Mouse (Mus musculus): ENCODE measurements around the gene Prpf38b. TPM values are rescaled to one million over a fixed set of nuclear protein-coding genes. Genes with fewer than 3 reads are reported as not detected.
"Not testable (repeated sequence)": the region's sequence is repeated elsewhere in the genome, so short reads cannot be mapped to it uniquely, and the experiment has no call there.

Prpf38b gene
- total RNA-seq, 2 experiments from 2014 or later, result 39.6 to 43.8 TPM

GRCm38 (mm10) chr3:108870631-108871030 is 40.9 kb downstream of the Prpf38b start:
- intact Hi-C loops (cut with DNase I), result no loop called here

GRCm38 (mm10) chr3:108867449-108867848 is 44.1 kb downstream of the Prpf38b start:
- no peak for DNase-seq (ENCODE audit: low spot score in 2 of 2)
- intact Hi-C loops (cut with DNase I), result no loop called here

More at GRCm38 (mm10) chr3:108870631-108871030, 40.9 kb downstream of the Prpf38b start:
- DNase-seq (ENCODE audit: low spot score in 2 of 2), result no peak

- intact Hi-C loops (cut with DNase I), result no loop called here
- no peak for DNase-seq (ENCODE audit: low spot score in 2 of 2)
These were observed 45.9 kb downstream of the Prpf38b start for GRCm38 (mm10) chr3:108865676-108866075.

GRCm38 (mm10) chr3:108865129-108865528 is 46.4 kb downstream of the Prpf38b start:
- DNase-seq (ENCODE audit: low spot score in 2 of 2), result no peak
- intact Hi-C loops (cut with DNase I), result no loop called here

GRCm38 (mm10) chr3:108863091-108863490 is 48.4 kb downstream of the Prpf38b start:
- no peak for DNase-seq (ENCODE audit: low spot score in 2 of 2)
- intact Hi-C loops (cut with DNase I), result no loop called here

GRCm38 (mm10) chr3:108862282-108862681 is 49.2 kb downstream of the Prpf38b start:
- DNase-seq (ENCODE audit: low spot score in 2 of 2); intact Hi-C loops (cut with DNase I): not testable (repeated sequence)

- DNase-seq (ENCODE audit: low spot score in 2 of 2), result no peak
- intact Hi-C loops (cut with DNase I), result no loop called here
These were observed 50.7 kb downstream of the Prpf38b start for GRCm38 (mm10) chr3:108860786-108861185.

GRCm38 (mm10) chr3:108858231-108858770 is 53.2 kb downstream of the Prpf38b start:
- intact Hi-C loops (cut with DNase I), result loop anchor here (5.0 kb wide), 2 partner anchors 54 to 204 kb away; partner anchors contain the start of gene Prpf38b
- DNase-seq (ENCODE audit: low spot score in 2 of 2), result peak in 1 of 2 experiments; percentile 45

- no peak for DNase-seq (ENCODE audit: low spot score in 2 of 2)
- intact Hi-C loops (cut with DNase I), result loop anchor here (2.0 to 5.0 kb wide), 3 partner anchors 23 to 205 kb away; partner anchors contain the start of gene Prpf38b
These were observed 53.8 kb downstream of the Prpf38b start for GRCm38 (mm10) chr3:108857714-108858113.

GRCm38 (mm10) chr3:108857124-108857470 is 54.4 kb downstream of the Prpf38b start:
- intact Hi-C loops (cut with DNase I), result loop anchor here (2.0 to 5.0 kb wide), 3 partner anchors 24 to 205 kb away; partner anchors contain the start of gene Prpf38b
- DNase-seq (ENCODE audit: low spot score in 2 of 2), result no peak

GRCm38 (mm10) chr3:108856386-108857123 is 55.0 kb downstream of the Prpf38b start:
- intact Hi-C loops (cut with DNase I), result loop anchor here (2.0 to 5.0 kb wide), 3 partner anchors 24 to 206 kb away; partner anchors contain the start of gene Prpf38b
- peak in 1 of 2 experiments; percentile 28 for DNase-seq (ENCODE audit: low spot score in 2 of 2)

GRCm38 (mm10) chr3:108855864-108856263 is 55.7 kb downstream of the Prpf38b start:
- peak; percentile 32 to 42 for DNase-seq (ENCODE audit: low spot score in 2 of 2)
- intact Hi-C loops (cut with DNase I), result loop anchor here (2.0 to 5.0 kb wide), 3 partner anchors 25 to 206 kb away; partner anchors contain the start of gene Prpf38b

- intact Hi-C loops (cut with DNase I), result loop anchor here (5.0 kb wide), 2 partner anchors 57 to 207 kb away; partner anchors contain the start of gene Prpf38b
- DNase-seq (ENCODE audit: low spot score in 2 of 2), result peak; percentile 80 to 97
These were observed 56.2 kb downstream of the Prpf38b start for GRCm38 (mm10) chr3:108855371-108855770.

GRCm38 (mm10) chr3:108853266-108853665 is 58.3 kb downstream of the Prpf38b start:
- DNase-seq (ENCODE audit: low spot score in 2 of 2), result no peak
- intact Hi-C loops (cut with DNase I), result no loop called here

Other genes starting within 250 kb of the Prpf38b start
- gene Gpsm2, start 189.4 kb downstream of the Prpf38b start, total RNA-seq (2021), result 10 to 100 TPM; 15.5 to 16.0 TPM
- gene Aknad1, start 172.1 kb downstream of the Prpf38b start, total RNA-seq (2021), result not detected
- 10 to 100 TPM; 20.8 to 24.5 TPM for gene Stxbp3, start 71.2 kb downstream of the Prpf38b start, total RNA-seq (2021)
- under 1 TPM in 1 of 2 experiments, not detected in 1; 0.09 TPM for gene Fndc7, start 21.7 kb downstream of the Prpf38b start, total RNA-seq (2021)
- gene Henmt1, start 28.1 kb upstream of the Prpf38b start, total RNA-seq (2021), result 1 to 10 TPM; 3.1 to 4.4 TPM
- not detected for gene Gm9857, start 28.7 kb upstream of the Prpf38b start, total RNA-seq (2021)
- gene Fam102b, start 115.9 kb upstream of the Prpf38b start, total RNA-seq (2021), result 10 to 100 TPM; 33.5 to 44.5 TPM
- not detected for gene Slc25a54, start 168.7 kb upstream of the Prpf38b start, total RNA-seq (2021)
- 1 to 10 TPM; 3.2 to 3.5 TPM for gene Slc25a24, start 211.4 kb upstream of the Prpf38b start, total RNA-seq (2021)

All from left cerebral cortex, postnatal 25 days (tissue).